Mouse (Mus musculus) neural tube, embryonic 12.5 days (tissue): Measurements from ENCODE around the gene Idh3b. TPM values are rescaled to one million over a fixed set of nuclear protein-coding genes. Genes with fewer than 3 reads are reported as not detected.
A peak's percentile ranks its signal among the peaks of the same experiment; 100 is the strongest.

Source experiments
- ATAC-seq: fragments of 200-750 bp; cut with Nextera tagmentation; 2 replicates; pipeline ENCODE4 v1.8.0; 2017; ENCODE audit warnings: low read depth, mild to moderate bottlenecking, moderate TSS enrichment, moderate library complexity; ENCODE audit not compliant: low FRiP score
- H3K27ac ChIP-seq: fragments of 300-500 bp; sonication (generic); 2 replicates; pipeline ENCODE4 v1.5.1; 2016
- H3K27me3 ChIP-seq: fragments of 300-500 bp; sonication (generic); replicated peaks from 2 replicates; pipeline ENCODE4 v1.6.1; 2016; ENCODE audit warnings: mild to moderate bottlenecking
- H3K36me3 ChIP-seq: fragments of 300-500 bp; sonication (generic); 2 replicates; pipeline ENCODE4 v1.6.1; 2016; ENCODE audit warnings: mild to moderate bottlenecking
- H3K4me1 ChIP-seq: fragments of 300-500 bp; sonication (generic); 2 replicates; pipeline ENCODE4 v1.6.1; 2016
- H3K4me2 ChIP-seq: fragments of 300-500 bp; sonication (generic); replicated peaks from 2 replicates; pipeline ENCODE4 v1.6.1; 2016; ENCODE audit warnings: mild to moderate bottlenecking
- H3K4me3 ChIP-seq: fragments of 300-500 bp; sonication (generic); 2 replicates; pipeline ENCODE4 v1.5.1; 2016
- H3K9ac ChIP-seq: fragments of 300-500 bp; sonication (generic); 2 replicates; pipeline ENCODE4 v1.6.1; 2016; ENCODE audit warnings: mild to moderate bottlenecking
- H3K9me3 ChIP-seq: fragments of 300-500 bp; sonication (generic); 2 replicates; pipeline ENCODE4 v1.6.1; 2016; ENCODE audit warnings: mild to moderate bottlenecking
- WGBS: fragments of 180-500 bp; shearing (Covaris S2); methylation state at CpG from one replicate; pipeline ENCODE4 v1.1.7; 2016; 5-methylcytosine and 5-hydroxymethylcytosine counted together
- polyA plus RNA-seq: library from polyadenylated mRNA; unstranded; fragments of >200 nt; fragmentation: Nextera tagmentation; extraction: Ambion mirVana; gene quantifications from 2 replicates; pipeline ENCODE4 v1.2.1, GENCODE M21; 2016

Gene Idh3b
- polyA plus RNA-seq, 1 experiment from 2014 or later, result 133 TPM

GRCm38 (mm10) chr2:130291434-130291833 lies 7.1 kb upstream of the Idh3b start:
- no peak overlapping the region for H3K4me2 ChIP-seq
- H3K4me3 ChIP-seq, result no peak overlapping the region
- H3K9me3 ChIP-seq, result no peaks in the 10 kb centered on the region
- 15% methylated on average over 8 of the region's 8 CpGs for WGBS
- H3K4me1 ChIP-seq, result peaks cover 23% of the 10 kb centered on the region
- no peaks in the 10 kb centered on the region for H3K27me3 ChIP-seq
- H3K27ac ChIP-seq, result no peak overlapping the region
- no peak overlapping the region for H3K9ac ChIP-seq
- no peaks in the 10 kb centered on the region for H3K36me3 ChIP-seq
- no peak for ATAC-seq

GRCm38 (mm10) chr2:130289086-130289485 lies 4.7 kb upstream of the Idh3b start:
- H3K36me3 ChIP-seq, result no peaks in the 10 kb centered on the region
- no peaks in the 10 kb centered on the region for H3K27me3 ChIP-seq
- no peak overlapping the region for H3K4me2 ChIP-seq
- no peak overlapping the region for H3K9ac ChIP-seq
- H3K27ac ChIP-seq, result no peak overlapping the region
- no peaks in the 10 kb centered on the region for H3K9me3 ChIP-seq
- H3K4me3 ChIP-seq, result no peak overlapping the region
- peaks cover 7% of the 10 kb centered on the region for H3K4me1 ChIP-seq
- ATAC-seq, result no peak
- 76% methylated on average over 4 of the region's 4 CpGs for WGBS

- Histone ChIP-seq H3K27ac (no peak overlapping the region), H3K4me2 (no peak overlapping the region), H3K27me3 (no peaks in the 10 kb centered on the region), H3K4me3 (no peak overlapping the region), H3K4me1 (peaks cover 14% of the 10 kb centered on the region), H3K36me3 (peaks cover 56% of the 10 kb centered on the region), H3K9ac (no peak overlapping the region), H3K9me3 (no peaks in the 10 kb centered on the region)
- WGBS, result 81% methylated on average over 4 of the region's 4 CpGs
- no peak for ATAC-seq
Observed at GRCm38 (mm10) chr2:130280818-130281217, 3.5 kb downstream of the Idh3b start.

DNA sequence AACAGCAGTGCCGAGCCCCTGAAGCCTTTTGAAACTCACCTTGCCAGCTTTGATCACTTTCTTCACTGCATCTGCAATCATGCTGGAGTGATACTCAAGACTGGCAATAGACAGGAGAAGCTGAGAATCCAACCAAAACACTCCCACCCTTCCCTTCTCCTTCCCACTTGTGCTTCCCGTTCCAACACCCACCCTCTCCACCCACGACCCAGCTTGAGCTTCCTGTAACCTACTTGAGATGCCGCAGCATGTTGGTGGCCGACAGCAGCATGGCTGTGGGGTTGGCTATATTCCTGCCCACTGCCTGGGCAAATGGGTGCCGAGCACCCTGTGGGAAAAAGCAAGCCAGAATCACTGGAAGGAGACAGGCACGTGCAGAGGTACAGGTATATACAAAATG lies 4.1 kb downstream of the Idh3b start:
- ATAC-seq, result no peak
- Histone ChIP-seq H3K4me3 (no peak overlapping the region), H3K9me3 (no peaks in the 10 kb centered on the region), H3K27me3 (no peaks in the 10 kb centered on the region), H3K9ac (no peak overlapping the region), H3K4me1 (peaks cover 20% of the 10 kb centered on the region), H3K27ac (no peak overlapping the region), H3K4me2 (no peak overlapping the region), H3K36me3 (peaks cover 61% of the 10 kb centered on the region)
- 68% methylated on average over 7 of the region's 7 CpGs for WGBS

DNA sequence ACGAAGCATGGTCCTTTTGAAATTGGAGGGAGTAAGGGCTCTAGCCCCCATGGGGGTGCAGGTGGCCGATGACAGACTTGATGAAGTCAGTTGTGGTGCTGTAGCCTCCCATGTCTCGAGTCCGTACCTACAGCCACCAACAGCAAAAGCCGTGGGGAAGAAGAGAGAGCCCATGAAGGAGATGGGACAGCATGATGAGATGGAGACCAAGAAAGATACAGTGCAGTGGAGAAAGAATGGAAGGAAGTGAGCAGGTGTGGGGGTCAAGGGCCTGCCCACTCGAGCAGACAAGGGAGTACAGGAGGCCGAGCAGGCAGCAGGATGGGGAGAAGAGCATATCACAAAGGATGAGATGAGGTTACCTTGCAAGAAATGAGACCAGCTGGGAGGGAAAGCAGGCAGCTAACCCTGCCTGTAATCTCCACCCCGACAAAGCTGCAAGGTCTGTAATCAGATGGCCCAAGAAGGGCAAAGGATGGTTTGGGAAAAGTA lies 4.7 kb downstream of the Idh3b start:
- no peak for ATAC-seq
- Histone ChIP-seq H3K4me2 (no peak overlapping the region), H3K27ac (no peak overlapping the region), H3K9ac (no peak overlapping the region), H3K4me1 (peaks cover 24% of the 10 kb centered on the region), H3K36me3 (peaks cover 61% of the 10 kb centered on the region), H3K4me3 (no peak overlapping the region), H3K9me3 (no peaks in the 10 kb centered on the region), H3K27me3 (no peaks in the 10 kb centered on the region)
- 38% methylated on average over 8 of the region's 8 CpGs for WGBS

GRCm38 (mm10) chr2:130275649-130276048 lies 8.7 kb downstream of the Idh3b start:
- Histone ChIP-seq H3K27ac (no peak overlapping the region), H3K36me3 (peaks cover 50% of the 10 kb centered on the region), H3K27me3 (no peaks in the 10 kb centered on the region), H3K9me3 (no peaks in the 10 kb centered on the region), H3K4me3 (peak overlapping the region; percentile 91), H3K9ac (peak overlapping the region; percentile 94; the same call in 1 of the 2 replicates), H3K4me1 (peaks cover 19% of the 10 kb centered on the region), H3K4me2 (peak overlapping the region; percentile 95)
- ATAC-seq, result no peak
- 47% methylated on average over 6 of the region's 6 CpGs for WGBS

DNA sequence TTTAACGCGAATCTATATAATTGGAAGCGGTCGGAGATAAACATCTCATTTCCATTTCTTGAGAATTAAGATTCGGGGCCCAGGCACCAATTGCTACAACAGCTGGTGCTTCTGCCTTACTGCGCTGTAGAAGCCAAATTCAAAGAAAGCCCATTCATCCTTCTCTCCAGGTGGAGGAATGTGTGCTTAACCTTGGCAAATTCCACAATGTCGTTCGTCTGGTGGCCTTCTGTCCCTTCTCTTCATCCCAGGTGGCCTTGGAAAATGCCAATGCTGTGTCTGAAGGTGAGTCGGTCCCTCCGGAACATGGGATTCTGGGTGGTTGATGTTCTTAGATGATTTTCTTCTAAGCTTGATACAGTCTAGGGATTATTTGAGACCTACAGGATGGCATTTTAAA lies 9.5 kb downstream of the Idh3b start:
- ATAC-seq, result 0 out of 2 replicates have a peak, but pooled peaks have one; percentile 2
- peaks cover 42% of the 10 kb centered on the region for H3K36me3 ChIP-seq
- peak overlapping the region; percentile 79; the same call in 1 of the 2 replicates for H3K27ac ChIP-seq
- no peaks in the 10 kb centered on the region for H3K9me3 ChIP-seq
- peak overlapping the region; percentile 91 for H3K4me3 ChIP-seq
- H3K27me3 ChIP-seq, result no peaks in the 10 kb centered on the region
- WGBS, result 2% methylated on average over 10 of the region's 10 CpGs
- H3K9ac ChIP-seq, result peak overlapping the region; percentile 94
- peak overlapping the region; percentile 95 for H3K4me2 ChIP-seq
- peaks cover 19% of the 10 kb centered on the region for H3K4me1 ChIP-seq

DNA sequence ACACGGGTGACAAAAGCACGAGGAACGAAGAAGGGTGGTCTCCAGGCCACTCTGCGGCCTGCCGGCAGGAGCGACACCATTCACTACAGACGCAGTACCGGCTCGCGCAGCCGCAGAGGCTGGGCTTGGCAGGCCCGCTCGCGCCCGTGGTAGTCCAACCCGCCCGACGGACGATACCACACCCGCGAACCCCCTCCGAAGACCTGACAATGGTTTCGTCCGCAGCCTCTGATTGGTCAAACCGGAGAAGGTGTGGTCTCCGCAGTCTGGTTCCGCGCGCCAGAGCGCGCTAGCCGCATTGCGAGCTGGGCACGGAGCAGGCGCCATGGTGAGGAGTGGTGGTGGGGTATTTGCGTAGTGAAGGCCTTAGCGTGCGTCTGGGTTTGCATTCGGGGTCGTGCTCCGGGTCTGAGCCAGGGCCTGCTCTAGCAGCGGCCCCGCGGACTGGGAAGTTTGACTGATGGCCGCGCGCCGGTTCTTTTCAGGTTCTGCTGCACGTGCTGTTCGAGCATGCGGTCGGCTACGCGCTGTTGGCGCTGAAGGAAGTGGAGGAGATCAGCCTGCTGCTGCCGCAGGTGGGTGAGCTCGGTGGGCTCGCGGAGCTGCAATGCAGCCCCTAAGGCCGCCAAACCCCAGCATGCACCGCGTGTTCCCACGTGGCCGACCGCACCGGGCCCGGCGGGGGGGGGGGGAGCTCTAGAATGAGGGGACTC lies 10.0 kb downstream of the Idh3b start, which contains the start of gene Nop56:
TSS of gene Nop56 (plus strand) at position 282 of the 713 bp plus-strand sequence.
- Histone ChIP-seq H3K9me3 (no peaks in the 10 kb centered on the region), H3K9ac (peak within 1 kb of the TSS; percentile 94), H3K27ac (peak within 1 kb of the TSS; percentile 79), H3K4me3 (peak within 1 kb of the TSS; percentile 91), H3K4me2 (peak within 1 kb of the TSS; percentile 95), H3K27me3 (no peaks in the 10 kb centered on the region), H3K36me3 (peaks cover 36% of the 10 kb centered on the region), H3K4me1 (peaks cover 19% of the 10 kb centered on the region)
- peak; percentile 96 for ATAC-seq
- WGBS, result under 1% methylated on average over 68 of the region's 68 CpGs

DNA sequence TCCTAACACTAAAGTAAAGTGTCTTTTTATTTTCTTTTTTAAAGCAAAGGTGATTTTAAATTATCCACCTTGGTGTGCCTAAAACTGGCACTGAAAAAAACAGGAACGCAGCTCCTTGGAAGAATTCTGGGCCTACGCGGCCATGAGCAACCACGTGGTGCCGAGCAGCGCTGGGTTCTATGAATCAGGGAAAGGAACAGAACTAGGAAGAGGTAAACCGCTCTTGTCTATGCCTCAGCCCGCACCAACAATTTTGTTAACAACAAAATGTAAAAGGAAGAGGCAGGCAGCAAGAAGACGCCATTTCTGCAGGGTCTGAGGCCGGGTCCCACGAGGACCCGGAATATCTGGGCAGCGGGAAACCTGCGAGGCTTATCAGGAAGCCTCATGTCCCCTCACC lies 10.6 kb downstream of the Idh3b start:
- no peaks in the 10 kb centered on the region for H3K27me3 ChIP-seq
- H3K4me3 ChIP-seq, result peak overlapping the region; percentile 91

DNA sequence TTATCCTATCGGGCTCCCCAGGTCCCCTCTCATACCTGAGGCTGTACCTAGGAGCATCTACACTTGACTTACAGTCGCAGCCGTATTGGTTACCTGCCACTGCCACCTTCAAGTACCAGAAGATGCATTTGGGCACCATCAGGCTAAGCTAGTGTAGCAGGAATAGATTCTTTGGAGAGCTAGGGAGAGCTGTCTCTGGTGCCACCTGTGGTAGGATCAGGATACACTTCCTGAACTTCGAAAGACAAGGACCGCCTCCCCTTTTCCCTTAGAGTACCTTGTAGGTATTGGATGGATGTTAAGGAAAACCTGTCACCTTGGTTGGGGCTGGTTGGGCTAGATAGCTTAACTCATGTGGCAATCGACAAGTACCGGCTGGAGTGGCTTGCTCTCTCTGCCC lies 16.3 kb downstream of the Idh3b start:
- Histone ChIP-seq H3K9ac (no peak overlapping the region), H3K4me3 (no peak overlapping the region), H3K27me3 (no peaks in the 10 kb centered on the region), H3K27ac (no peak overlapping the region), H3K4me1 (peaks cover under 1% of the 10 kb centered on the region; the same call in 1 of the 2 replicates), H3K4me2 (no peak overlapping the region), H3K9me3 (no peaks in the 10 kb centered on the region), H3K36me3 (no peaks in the 10 kb centered on the region)
- WGBS, result 71% methylated on average over 7 of the region's 7 CpGs
- ATAC-seq, result no peak

More for the DNA sequence above, 10.6 kb downstream of the Idh3b start:
- WGBS, result 2% methylated on average over 14 of the region's 14 CpGs
- peak overlapping the region; percentile 77; the same call in 1 of the 2 replicates for H3K27ac ChIP-seq
- peak overlapping the region; percentile 82 for H3K9ac ChIP-seq
- H3K9me3 ChIP-seq, result no peaks in the 10 kb centered on the region
- H3K4me1 ChIP-seq, result peaks cover 19% of the 10 kb centered on the region
- peaks cover 34% of the 10 kb centered on the region for H3K36me3 ChIP-seq
- H3K4me2 ChIP-seq, result peak overlapping the region; percentile 95
- ATAC-seq, result no peak; the same call in 1 of the 2 replicates

GRCm38 (mm10) chr2:130265520-130265919 lies 18.8 kb downstream of the Idh3b start:
- Histone ChIP-seq H3K4me3 (no peak overlapping the region), H3K27me3 (no peaks in the 10 kb centered on the region), H3K4me2 (no peak overlapping the region), H3K9ac (no peak overlapping the region), H3K4me1 (no peaks in the 10 kb centered on the region), H3K27ac (no peak overlapping the region), H3K9me3 (no peaks in the 10 kb centered on the region), H3K36me3 (no peaks in the 10 kb centered on the region)
- WGBS, result 97% methylated on average over 1 of the region's 1 CpGs
- ATAC-seq, result no peak

DNA sequence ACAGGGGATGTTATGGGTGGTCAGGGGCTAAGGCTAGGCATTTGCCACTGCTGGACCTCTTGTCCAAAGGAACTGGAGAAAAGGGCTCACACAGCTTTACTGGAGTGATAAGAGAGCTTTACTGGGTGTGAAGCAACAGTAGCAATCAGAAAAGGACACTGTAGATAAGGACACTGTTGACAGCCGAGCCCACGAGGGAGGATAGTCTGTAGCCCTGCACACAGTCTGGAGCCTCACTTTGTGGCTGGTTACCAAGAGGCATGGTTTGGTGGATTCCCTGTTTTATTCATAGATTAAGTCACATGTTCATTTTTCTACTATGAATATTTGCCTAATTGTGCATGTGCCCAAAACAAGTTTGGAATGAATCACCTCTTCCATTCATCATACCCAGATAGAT lies 21.9 kb downstream of the Idh3b start:
- no peak overlapping the region for H3K9ac ChIP-seq
- 91% methylated on average over 2 of the region's 2 CpGs for WGBS
- no peaks in the 10 kb centered on the region for H3K9me3 ChIP-seq
- H3K4me3 ChIP-seq, result no peak overlapping the region
- no peak overlapping the region for H3K27ac ChIP-seq
- no peak for ATAC-seq
- H3K36me3 ChIP-seq, result no peaks in the 10 kb centered on the region
- no peak overlapping the region for H3K4me2 ChIP-seq
- H3K4me1 ChIP-seq, result no peaks in the 10 kb centered on the region
- no peaks in the 10 kb centered on the region for H3K27me3 ChIP-seq

GRCm38 (mm10) chr2:130261914-130262313 lies 22.4 kb downstream of the Idh3b start:
- H3K36me3 ChIP-seq, result no peaks in the 10 kb centered on the region
- H3K27ac ChIP-seq, result no peak overlapping the region
- ATAC-seq, result no peak
- no peak overlapping the region for H3K4me2 ChIP-seq
- no peak overlapping the region for H3K9ac ChIP-seq
- 89% methylated on average over 2 of the region's 2 CpGs for WGBS
- no peaks in the 10 kb centered on the region for H3K4me1 ChIP-seq
- no peak overlapping the region for H3K4me3 ChIP-seq
- H3K9me3 ChIP-seq, result no peaks in the 10 kb centered on the region
- no peaks in the 10 kb centered on the region for H3K27me3 ChIP-seq
